Mouse (Mus musculus): ENCODE data around the gene Rbpjl. TPM values are rescaled to one million over a fixed set of nuclear protein-coding genes. Genes with fewer than 3 reads are reported as not detected.

The Rbpjl gene
- polyA plus RNA-seq, 1 experiment from 2014 or later = not detected

DNA sequence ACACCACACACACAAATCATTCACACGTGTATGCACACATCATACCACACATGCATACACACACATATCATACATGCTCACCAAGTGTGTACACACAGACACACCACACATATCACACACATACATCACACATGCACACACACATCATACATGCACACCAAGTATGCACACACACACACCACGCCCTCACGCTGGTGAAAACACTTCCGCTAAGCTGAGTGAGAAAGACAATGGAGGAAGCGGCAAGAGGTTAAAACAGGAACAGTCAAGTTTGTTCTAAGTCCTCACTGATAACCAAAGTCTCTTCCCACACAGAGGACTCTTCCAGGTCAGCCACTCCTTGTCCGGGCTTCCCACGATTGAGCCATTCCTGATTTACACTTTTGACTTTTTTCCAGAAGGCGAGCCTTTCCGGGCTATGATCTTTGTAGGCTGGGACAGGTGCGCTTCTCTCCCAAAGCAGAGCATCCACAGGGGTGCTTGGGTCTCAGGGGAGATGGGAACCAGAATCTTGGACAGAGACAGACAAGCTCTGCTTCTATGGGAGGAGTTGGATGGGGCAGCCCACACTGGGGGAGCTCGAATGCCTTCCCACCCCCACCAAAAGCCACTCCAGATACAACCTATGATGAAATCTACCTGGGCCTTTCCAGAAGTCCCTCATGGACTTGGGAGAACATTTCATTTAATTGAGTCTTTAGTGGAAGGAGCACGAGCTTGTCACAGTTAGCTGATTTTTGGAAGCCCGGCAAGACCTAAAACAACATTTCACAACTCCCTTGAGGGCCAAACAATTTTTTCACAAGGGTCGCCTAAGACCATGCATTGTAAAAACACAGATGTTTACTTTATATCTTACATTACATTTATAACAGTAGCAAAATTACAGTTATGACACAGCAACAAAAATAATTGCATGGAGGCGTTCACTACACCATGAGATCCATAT is 25.2 kb upstream of the Rbpjl start:
- 92% methylated on average over 15 of the region's 15 CpGs for WGBS
- no peak overlapping the region for H3K4me2 ChIP-seq
- H3K9ac ChIP-seq = no peak overlapping the region
- no peak overlapping the region for H3K27ac ChIP-seq
- H3K27me3 ChIP-seq (replicated peaks) = 0 out of 2 replicates have a peak, but pooled peaks cover 2% of the 10 kb centered on the region
- H3K4me1 ChIP-seq = no peaks in the 10 kb centered on the region
- H3K36me3 ChIP-seq (replicated peaks) = no peaks in the 10 kb centered on the region
- no peak overlapping the region for H3K4me3 ChIP-seq
- ATAC-seq (replicated peaks) = no peak
- H3K9me3 ChIP-seq = no peaks in the 10 kb centered on the region

DNA sequence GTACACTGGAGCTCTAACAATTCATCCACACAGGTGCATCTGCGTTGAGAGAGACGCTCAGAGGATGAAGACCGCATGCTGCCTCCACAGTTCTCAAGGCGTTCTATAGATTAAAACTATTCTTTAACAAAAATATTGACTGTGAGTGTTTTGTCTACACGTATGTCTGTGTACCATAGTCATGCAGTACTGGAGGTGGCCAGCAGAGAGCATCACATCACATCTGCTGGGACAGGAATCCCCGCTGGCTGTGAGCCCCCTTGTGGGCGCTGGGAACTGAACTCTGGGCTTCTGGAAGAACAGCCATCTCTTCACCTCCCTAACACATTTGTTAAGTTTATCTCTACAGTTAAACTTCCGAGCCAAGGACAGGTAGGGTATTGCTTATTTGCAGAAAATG is 21.2 kb upstream of the Rbpjl start:
- 75% methylated on average over 8 of the region's 8 CpGs for WGBS
- no peak overlapping the region for H3K4me2 ChIP-seq
- no peaks in the 10 kb centered on the region for H3K36me3 ChIP-seq (replicated peaks)
- peaks cover 12% of the 10 kb centered on the region for H3K27me3 ChIP-seq (replicated peaks)
- no peak overlapping the region for H3K27ac ChIP-seq
- ATAC-seq (replicated peaks) = no peak
- H3K9ac ChIP-seq = no peak overlapping the region
- H3K9me3 ChIP-seq = no peaks in the 10 kb centered on the region
- no peak overlapping the region for H3K4me3 ChIP-seq
- peaks cover 8% of the 10 kb centered on the region; the same call in 1 of the 2 replicates for H3K4me1 ChIP-seq

DNA sequence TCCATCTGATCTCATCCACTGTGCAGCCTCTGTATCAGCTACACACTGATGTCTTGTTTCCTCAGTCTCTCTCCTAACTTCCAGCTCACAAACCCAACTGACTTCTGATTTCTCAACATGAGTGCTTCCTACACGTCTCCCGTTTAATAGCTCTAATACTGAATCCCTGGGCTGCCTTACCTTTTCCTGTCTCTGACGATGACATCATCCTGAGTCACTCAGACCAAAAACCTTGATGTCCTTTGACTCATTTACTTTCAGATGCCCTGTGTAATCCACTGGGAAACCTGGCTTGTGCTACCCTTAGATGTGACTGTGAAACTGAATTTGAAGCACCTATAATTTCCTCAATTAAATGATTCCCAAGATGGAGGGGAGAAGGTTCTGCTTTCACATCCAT is 20.0 kb upstream of the Rbpjl start:
- Histone ChIP-seq H3K27ac (no peak overlapping the region), H3K9ac (no peak overlapping the region), H3K4me3 (no peak overlapping the region), H3K27me3 (replicated peaks) (peaks cover 24% of the 10 kb centered on the region), H3K4me2 (no peak overlapping the region), H3K4me1 (peaks cover 8% of the 10 kb centered on the region; the same call in 1 of the 2 replicates), H3K9me3 (no peaks in the 10 kb centered on the region), H3K36me3 (replicated peaks) (no peaks in the 10 kb centered on the region)
- no peak for ATAC-seq (replicated peaks)
- WGBS = 82% methylated on average over 3 of the region's 3 CpGs

DNA sequence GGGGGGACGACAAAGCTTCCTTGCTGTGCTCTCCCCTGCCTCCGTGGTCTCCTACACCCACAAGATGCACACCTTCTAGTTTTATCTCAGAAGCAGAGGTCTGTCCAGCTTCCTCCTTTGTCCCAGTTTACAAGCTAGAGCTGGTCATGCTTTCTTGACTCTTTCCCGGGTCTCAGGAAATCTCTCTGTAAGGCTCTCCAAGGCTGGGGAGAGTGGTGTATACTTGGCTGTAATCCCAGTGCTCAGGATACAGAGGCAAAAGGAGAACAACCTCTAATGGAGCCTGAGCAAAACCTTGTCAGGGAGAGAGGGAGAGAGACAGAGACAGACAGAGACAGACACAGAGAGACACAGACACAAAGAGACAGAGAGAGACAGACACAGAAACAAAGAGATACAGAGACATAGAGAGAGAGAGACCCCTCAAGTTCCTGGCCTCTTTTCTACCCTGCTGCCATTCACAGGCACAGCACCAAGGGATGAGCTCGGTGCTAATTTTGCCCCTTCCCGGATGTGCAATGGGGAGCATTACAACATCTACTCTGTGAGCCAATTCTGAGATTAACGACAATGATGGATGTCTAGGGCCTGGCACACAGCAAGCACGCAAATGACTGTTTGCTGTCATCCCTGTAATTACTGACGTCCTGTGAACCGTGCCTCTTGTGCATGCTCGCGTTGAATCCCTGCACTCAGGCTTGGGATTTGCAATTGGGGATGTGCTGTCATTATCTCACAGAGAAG is 19.1 kb upstream of the Rbpjl start:
- Histone ChIP-seq H3K27me3 (replicated peaks) (peaks cover 32% of the 10 kb centered on the region), H3K36me3 (replicated peaks) (no peaks in the 10 kb centered on the region), H3K27ac (no peak overlapping the region)

DNA sequence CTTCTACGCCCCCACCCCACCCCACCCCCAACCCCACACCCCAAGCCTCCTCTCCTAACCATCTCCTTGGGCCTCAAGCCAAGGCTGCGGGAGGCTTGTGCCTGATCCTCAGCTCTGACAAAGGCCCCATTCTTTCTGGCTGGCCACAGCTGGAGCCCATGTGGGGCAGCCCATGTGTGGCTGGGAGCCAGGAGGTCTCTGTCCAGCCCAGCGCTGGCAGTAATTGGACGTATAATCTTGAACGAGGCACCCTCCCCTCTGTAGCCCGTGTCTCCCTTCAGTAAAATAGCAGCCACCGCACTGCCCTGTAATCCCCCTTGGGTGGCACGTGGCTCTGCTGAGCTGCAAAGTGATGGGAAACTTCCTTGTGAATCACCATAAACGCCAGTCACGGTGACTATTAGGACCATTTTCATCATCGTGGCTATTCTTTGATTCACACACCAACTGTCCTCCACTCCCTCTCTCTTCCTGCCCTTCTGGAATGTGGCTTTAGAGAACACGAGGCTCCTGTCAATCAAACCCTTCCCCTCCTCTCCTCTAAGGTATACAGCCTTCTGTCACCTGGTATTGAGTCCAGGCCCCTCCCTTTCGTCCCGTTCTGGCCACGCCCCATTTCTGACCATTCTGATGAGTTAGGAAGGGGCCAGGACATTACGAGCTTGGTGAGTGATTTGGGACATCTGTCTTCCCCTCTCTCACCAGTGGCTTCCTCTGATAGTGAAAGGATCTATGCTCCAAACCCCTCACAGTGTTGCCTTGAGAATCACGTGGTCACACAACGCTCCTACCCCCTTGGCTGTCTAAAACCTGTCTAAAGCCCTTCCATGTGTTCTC is 16.8 kb upstream of the Rbpjl start:
- H3K9me3 ChIP-seq = no peaks in the 10 kb centered on the region
- WGBS = 8% methylated on average over 18 of the region's 18 CpGs
- peak; percentile 69 for ATAC-seq (replicated peaks)

More for the DNA sequence above, 19.1 kb upstream of the Rbpjl start:
- H3K4me1 ChIP-seq = peaks cover 9% of the 10 kb centered on the region; the same call in 1 of the 2 replicates
- H3K9me3 ChIP-seq = no peaks in the 10 kb centered on the region
- 68% methylated on average over 11 of the region's 11 CpGs for whole genome bisulfite sequencing
- no peak for ATAC-seq (replicated peaks)
- H3K9ac ChIP-seq = no peak overlapping the region
- no peak overlapping the region for H3K4me2 ChIP-seq
- H3K4me3 ChIP-seq = no peak overlapping the region

DNA sequence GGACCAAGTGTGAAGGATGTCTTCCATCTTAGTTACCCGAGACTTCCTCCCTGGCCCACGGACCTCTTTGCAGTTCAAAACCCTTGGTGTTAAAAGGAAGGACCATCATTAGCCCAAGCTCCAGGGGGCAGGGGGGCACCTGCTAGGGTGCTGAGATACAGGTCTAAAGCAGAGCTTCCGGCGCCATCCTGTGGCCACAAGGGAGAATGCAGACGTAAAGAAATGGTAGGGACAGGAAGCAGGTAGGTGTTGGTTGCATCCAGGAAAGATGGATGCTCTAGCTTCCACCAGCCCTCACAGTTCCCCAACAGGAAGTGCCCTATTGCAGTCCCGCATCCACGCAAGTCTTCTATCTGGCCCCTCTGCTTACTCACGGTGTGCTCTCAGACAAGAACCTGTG is 16.0 kb upstream of the Rbpjl start:
- H3K9ac ChIP-seq = no peak overlapping the region
- H3K4me3 ChIP-seq = no peak overlapping the region
- ATAC-seq (replicated peaks) = no peak
- peaks cover 34% of the 10 kb centered on the region for H3K27me3 ChIP-seq (replicated peaks)
- 16% methylated on average over 8 of the region's 8 CpGs for WGBS
- no peak overlapping the region for H3K27ac ChIP-seq
- no peaks in the 10 kb centered on the region for H3K9me3 ChIP-seq
- no peak overlapping the region for H3K4me2 ChIP-seq
- H3K36me3 ChIP-seq (replicated peaks) = no peaks in the 10 kb centered on the region
- peaks cover 16% of the 10 kb centered on the region for H3K4me1 ChIP-seq

More for the DNA sequence above, 16.8 kb upstream of the Rbpjl start:
- Histone ChIP-seq H3K4me2 (peak overlapping the region; percentile 24), H3K27ac (no peak overlapping the region), H3K9ac (no peak overlapping the region), H3K4me1 (peaks cover 16% of the 10 kb centered on the region), H3K4me3 (no peak overlapping the region), H3K36me3 (replicated peaks) (no peaks in the 10 kb centered on the region), H3K27me3 (replicated peaks) (peaks cover 34% of the 10 kb centered on the region)

DNA sequence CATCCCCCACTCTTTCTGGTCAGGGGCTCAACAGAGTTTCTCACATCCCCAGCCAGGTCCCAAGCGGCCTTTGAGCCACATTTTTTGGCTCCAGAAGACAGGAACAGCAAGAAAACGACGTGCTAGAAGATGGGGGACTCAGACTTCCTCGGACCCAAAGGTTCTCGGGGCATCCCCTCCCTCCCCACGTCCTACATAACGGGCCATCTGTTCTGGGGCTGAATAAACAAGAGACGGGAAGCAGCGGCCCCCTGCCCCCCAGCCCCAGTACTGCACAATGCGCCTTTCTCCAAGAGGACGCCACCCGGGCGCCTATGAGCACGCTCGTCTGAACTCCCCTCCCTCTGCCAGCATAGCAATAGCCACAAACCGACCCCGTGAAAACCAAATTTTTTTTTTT is 13.9 kb upstream of the Rbpjl start, which contains the start of gene Slpi:
Gene Slpi, minus strand, starts transcription at position 76 of the 400 bp plus-strand sequence.
- Histone ChIP-seq H3K27ac (peak within 1 kb of the TSS; percentile 65; the same call in 1 of the 2 replicates), H3K4me3 (peak within 1 kb of the TSS; percentile 56), H3K4me2 (peak within 1 kb of the TSS; percentile 83), H3K36me3 (replicated peaks) (no peaks in the 10 kb centered on the region), H3K9me3 (no peaks in the 10 kb centered on the region), H3K9ac (peak within 1 kb of the TSS; percentile 53), H3K4me1 (peaks cover 16% of the 10 kb centered on the region), H3K27me3 (replicated peaks) (peaks cover 31% of the 10 kb centered on the region)
- peak; percentile 80 for ATAC-seq (replicated peaks)
- under 1% methylated on average over 17 of the region's 17 CpGs for whole genome bisulfite sequencing

DNA sequence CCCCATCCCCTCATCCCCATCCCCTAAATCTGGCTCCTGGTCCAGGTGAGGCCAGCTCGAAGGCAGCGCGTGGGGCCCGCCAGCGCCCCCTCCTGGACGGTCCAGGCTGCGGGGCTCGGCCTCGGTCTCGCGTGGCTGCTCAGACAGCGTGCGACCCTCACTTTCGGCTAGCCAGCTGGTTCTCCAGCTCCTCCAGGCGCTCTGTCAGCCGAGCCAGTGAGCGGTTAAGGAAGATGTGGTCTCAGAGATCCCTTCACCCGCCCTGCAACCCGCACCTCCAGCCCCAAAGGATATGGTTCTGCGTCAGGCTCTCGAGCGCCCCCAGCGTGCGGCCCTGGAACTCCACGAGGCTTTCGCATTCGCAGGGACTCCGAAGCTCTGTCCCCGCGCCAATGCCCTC is 13.4 kb upstream of the Rbpjl start:
- H3K9me3 ChIP-seq = no peaks in the 10 kb centered on the region
- no peaks in the 10 kb centered on the region for H3K36me3 ChIP-seq (replicated peaks)
- whole genome bisulfite sequencing = under 1% methylated on average over 29 of the region's 30 CpGs
- H3K4me1 ChIP-seq = peaks cover 16% of the 10 kb centered on the region
- peak; percentile 75 for ATAC-seq (replicated peaks)
- H3K9ac ChIP-seq = peak overlapping the region; percentile 53
- H3K4me3 ChIP-seq = peak overlapping the region; percentile 56
- peak overlapping the region; percentile 83 for H3K4me2 ChIP-seq
- peak overlapping the region; percentile 65; the same call in 1 of the 2 replicates for H3K27ac ChIP-seq
- peaks cover 31% of the 10 kb centered on the region for H3K27me3 ChIP-seq (replicated peaks)

DNA sequence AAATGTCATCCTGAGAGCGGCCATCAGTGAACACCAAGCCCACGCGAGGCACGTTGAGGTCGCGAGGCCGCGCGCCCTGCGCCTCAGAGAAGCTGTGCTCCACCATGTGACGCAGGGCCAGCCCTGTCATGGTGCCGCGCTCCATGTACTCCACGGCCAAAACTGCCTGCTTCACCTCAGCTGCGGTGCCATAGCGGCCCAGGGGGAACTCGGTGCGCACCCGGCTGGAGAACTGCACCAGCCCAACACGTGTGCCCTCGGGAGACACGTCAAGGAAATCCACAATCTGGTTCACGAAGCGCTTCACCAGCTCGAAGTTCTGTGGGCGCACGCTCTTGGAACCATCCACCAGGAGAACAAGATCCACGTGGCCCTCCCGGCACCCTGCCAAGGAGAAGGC is 9.8 kb upstream of the Rbpjl start:
- WGBS = 81% methylated on average over 29 of the region's 29 CpGs
- Histone ChIP-seq H3K27ac (no peak overlapping the region), H3K36me3 (replicated peaks) (no peaks in the 10 kb centered on the region), H3K27me3 (replicated peaks) (peaks cover 8% of the 10 kb centered on the region), H3K9ac (no peak overlapping the region), H3K4me2 (no peak overlapping the region), H3K4me3 (no peak overlapping the region), H3K9me3 (no peaks in the 10 kb centered on the region), H3K4me1 (peaks cover 8% of the 10 kb centered on the region)
- ATAC-seq (replicated peaks) = no peak

DNA sequence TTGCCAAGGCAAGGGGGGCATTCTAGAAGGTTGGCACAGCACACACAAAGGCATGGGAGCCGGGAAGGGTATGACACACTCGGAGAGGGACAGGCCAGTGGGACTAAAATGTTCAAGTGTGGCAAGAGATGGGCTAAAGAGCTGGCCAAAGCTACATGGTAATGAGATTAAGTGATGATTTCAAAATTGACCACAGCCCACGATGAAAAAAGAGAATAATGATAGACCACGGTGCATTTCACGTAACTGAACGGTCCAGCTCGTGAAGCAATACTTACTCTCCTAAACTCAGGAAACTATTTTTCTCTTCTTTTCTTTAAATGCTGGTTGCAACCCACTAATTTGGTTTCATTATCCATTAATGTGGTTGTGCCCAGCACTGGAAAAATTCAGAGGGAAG is 6.9 kb upstream of the Rbpjl start:
- Histone ChIP-seq H3K4me1 (peaks cover 6% of the 10 kb centered on the region; the same call in 1 of the 2 replicates), H3K27ac (no peak overlapping the region), H3K36me3 (replicated peaks) (no peaks in the 10 kb centered on the region), H3K9ac (no peak overlapping the region), H3K4me3 (no peak overlapping the region), H3K9me3 (no peaks in the 10 kb centered on the region), H3K27me3 (replicated peaks) (peaks cover 24% of the 10 kb centered on the region), H3K4me2 (no peak overlapping the region)
- ATAC-seq (replicated peaks) = no peak
- WGBS = 94% methylated on average over 7 of the region's 7 CpGs

DNA sequence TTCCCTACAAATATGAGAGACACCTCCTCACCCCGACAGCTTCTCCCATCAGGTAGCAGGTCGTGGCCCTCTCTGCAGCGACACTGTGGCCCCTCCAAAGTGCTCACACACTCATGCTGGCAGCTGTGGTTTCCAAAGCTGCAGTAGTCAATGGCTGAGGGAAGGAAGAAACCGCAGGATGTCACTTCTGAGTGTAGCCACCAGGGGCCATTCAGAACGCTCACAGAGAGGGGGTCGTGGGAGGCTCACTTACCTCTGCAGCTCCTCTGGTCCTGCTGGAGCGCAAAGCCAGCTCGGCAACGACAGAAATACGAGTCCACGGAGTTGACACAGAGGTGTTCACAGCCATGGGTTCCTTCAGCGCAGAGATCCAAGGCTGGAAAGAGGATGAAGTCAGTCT is 6.0 kb upstream of the Rbpjl start:
- WGBS = 77% methylated on average over 12 of the region's 12 CpGs
- H3K36me3 ChIP-seq (replicated peaks) = no peaks in the 10 kb centered on the region
- H3K4me1 ChIP-seq = peaks cover 6% of the 10 kb centered on the region; the same call in 1 of the 2 replicates
- H3K4me3 ChIP-seq = no peak overlapping the region
- no peak for ATAC-seq (replicated peaks)
- peaks cover 33% of the 10 kb centered on the region for H3K27me3 ChIP-seq (replicated peaks)
- no peaks in the 10 kb centered on the region for H3K9me3 ChIP-seq
- no peak overlapping the region for H3K9ac ChIP-seq
- no peak overlapping the region for H3K27ac ChIP-seq
- H3K4me2 ChIP-seq = no peak overlapping the region

All from midbrain, embryonic 15.5 days (tissue).